Mouse (Mus musculus) liver, embryonic 12.5 days (tissue): ENCODE measurements around the gene Oasl1. TPM values are rescaled to one million over a fixed set of nuclear protein-coding genes. Genes with fewer than 3 reads are reported as not detected.

Experiments
- ATAC-seq: fragments of 200-750 bp; cut with Nextera tagmentation; 2 replicates; pipeline ENCODE4 v1.8.0; 2017; ENCODE audit warnings: moderate number of reproducible peaks, mild to moderate bottlenecking, moderate library complexity
- H3K27ac ChIP-seq: fragments of 300-500 bp; sonication (generic); 2 replicates; pipeline ENCODE4 v1.5.1; 2016; ENCODE audit warnings: mild to moderate bottlenecking
- H3K27me3 ChIP-seq: fragments of 300-500 bp; sonication (generic); replicated peaks from 2 replicates; pipeline ENCODE4 v1.6.1; 2016; ENCODE audit warnings: mild to moderate bottlenecking, moderate library complexity
- H3K36me3 ChIP-seq: fragments of 300-500 bp; sonication (generic); 2 replicates; pipeline ENCODE4 v1.6.1; 2016; ENCODE audit warnings: mild to moderate bottlenecking, moderate library complexity
- H3K4me1 ChIP-seq: fragments of 300-500 bp; sonication (generic); 2 replicates; pipeline ENCODE4 v1.6.1; 2016
- H3K4me2 ChIP-seq: fragments of 300-500 bp; sonication (generic); 2 replicates; pipeline ENCODE4 v1.6.1; 2016; ENCODE audit warnings: mild to moderate bottlenecking, moderate library complexity
- H3K4me3 ChIP-seq: fragments of 300-500 bp; sonication (generic); 2 replicates; pipeline ENCODE4 v1.5.1; 2016; ENCODE audit warnings: mild to moderate bottlenecking, moderate library complexity
- H3K9ac ChIP-seq: fragments of 300-500 bp; sonication (generic); 2 replicates; pipeline ENCODE4 v1.6.1; 2016; ENCODE audit warnings: mild to moderate bottlenecking, moderate library complexity
- H3K9me3 ChIP-seq: fragments of 300-500 bp; sonication (generic); replicated peaks from 2 replicates; pipeline ENCODE4 v1.6.1; 2016; ENCODE audit warnings: mild to moderate bottlenecking, moderate library complexity
- WGBS: fragments of 180-500 bp; shearing (Covaris S2); methylation state at CpG from one replicate; pipeline ENCODE4 v1.1.7; 2016; ENCODE audit not compliant: insufficient replicate concordance; 5-methylcytosine and 5-hydroxymethylcytosine counted together
- polyA plus RNA-seq: library from polyadenylated mRNA; unstranded; fragments of >200 nt; fragmentation: Nextera tagmentation; extraction: Ambion mirVana; gene quantifications from 2 replicates; pipeline ENCODE4 v1.2.1, GENCODE M21; 2016

Gene Oasl1
- polyA plus RNA-seq, 1 experiment from 2014 or later, result 0.30 TPM

DNA sequence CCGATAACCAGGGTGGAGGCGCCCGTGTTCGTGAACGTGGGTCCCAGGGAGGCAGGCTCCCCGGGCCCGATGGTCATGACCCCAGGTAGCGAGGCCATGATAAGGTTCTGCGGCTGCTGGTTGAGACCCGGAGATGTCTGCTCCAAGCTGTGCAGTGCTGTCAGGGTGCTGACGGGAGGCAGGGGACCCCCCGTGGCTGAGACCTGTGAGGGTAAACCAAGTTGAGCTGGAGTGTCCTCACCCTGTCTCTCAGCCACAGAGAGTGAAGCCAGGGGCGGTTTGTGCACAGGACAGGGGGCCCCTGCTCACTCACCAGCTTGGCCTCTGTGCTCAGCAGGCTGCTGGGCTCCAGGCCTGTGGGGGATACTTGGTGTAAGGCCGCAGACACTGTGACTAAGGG, 30.3 kb downstream of the Oasl1 start:
- H3K27ac ChIP-seq, result no peak overlapping the region
- H3K9ac ChIP-seq, result no peak overlapping the region
- no peak overlapping the region for H3K4me2 ChIP-seq
- ATAC-seq, result no peak
- 73% methylated on average over 14 of the region's 14 CpGs for WGBS
- H3K36me3 ChIP-seq, result peaks cover 24% of the 10 kb centered on the region
- no peak overlapping the region for H3K4me3 ChIP-seq
- peaks cover 8% of the 10 kb centered on the region; the same call in 1 of the 2 replicates for H3K27me3 ChIP-seq
- peaks cover 17% of the 10 kb centered on the region; the same call in 1 of the 2 replicates for H3K4me1 ChIP-seq
- H3K9me3 ChIP-seq, result no peaks in the 10 kb centered on the region

DNA sequence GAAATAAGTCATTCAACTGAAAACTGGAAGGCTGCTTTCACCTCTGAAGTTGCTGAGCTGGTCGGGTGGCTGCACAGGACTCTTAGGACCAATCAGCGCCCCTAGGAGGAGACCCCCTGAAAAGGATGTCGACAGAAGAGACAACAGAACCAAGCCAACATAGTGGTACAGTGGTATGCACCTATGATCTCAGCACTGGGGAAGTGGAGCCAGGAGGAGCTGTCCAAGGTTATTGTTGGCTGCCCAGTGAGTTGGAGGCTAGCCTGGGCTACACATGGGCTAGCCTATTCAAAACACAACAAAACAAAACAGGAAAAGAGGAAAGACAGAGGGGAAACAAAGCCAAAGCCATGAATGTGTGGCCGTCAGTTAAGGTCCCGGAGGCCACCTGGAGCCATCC, 35.0 kb downstream of the Oasl1 start:
- no peak overlapping the region for H3K9ac ChIP-seq
- no peaks in the 10 kb centered on the region for H3K9me3 ChIP-seq
- WGBS, result 68% methylated on average over 5 of the region's 5 CpGs
- H3K27ac ChIP-seq, result no peak overlapping the region
- H3K4me3 ChIP-seq, result no peak overlapping the region
- no peaks in the 10 kb centered on the region; the same call in 1 of the 2 replicates for H3K36me3 ChIP-seq
- H3K4me2 ChIP-seq, result no peak overlapping the region
- H3K27me3 ChIP-seq, result 0 out of 2 replicates have a peak, but pooled peaks cover 11% of the 10 kb centered on the region
- H3K4me1 ChIP-seq, result no peaks in the 10 kb centered on the region
- no peak for ATAC-seq

DNA sequence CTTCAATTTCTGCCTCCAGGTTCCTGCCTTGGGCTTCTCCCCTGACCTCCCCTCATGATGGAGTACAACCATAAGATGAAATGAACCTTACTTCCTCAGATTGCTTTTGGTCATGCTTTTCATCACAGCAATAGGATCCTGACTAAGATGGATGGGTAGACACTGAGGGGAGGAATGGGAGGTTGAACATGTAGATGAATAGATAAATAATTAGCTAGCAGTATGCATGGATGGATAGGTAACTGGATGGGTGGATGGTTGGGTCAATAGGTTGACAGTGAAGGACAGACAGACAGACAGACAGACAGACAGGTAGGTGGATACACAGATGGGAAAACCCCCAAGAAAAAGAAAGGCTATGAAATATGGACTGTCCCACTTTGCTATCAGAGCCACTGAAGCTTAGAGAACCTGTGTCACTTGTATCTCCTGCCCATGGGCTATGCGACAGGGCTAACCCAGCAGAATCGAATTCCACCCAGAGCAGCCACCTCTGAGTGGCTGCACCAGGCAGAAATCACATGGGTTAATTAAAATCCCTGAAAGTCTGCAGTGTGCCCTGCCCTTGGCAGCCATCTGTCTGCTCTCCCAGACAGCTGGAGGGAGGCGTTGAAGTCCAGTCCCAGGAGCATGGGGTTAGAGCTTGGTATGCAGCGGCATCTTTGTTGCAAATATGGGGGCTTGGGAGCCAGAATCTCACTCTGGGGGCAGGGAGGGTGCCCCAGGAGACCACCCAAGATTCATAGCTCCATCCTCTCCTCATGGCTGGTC, 38.7 kb downstream of the Oasl1 start:
- Histone ChIP-seq H3K36me3 (no peaks in the 10 kb centered on the region; the same call in 1 of the 2 replicates), H3K4me1 (peaks cover 31% of the 10 kb centered on the region), H3K4me2 (no peak overlapping the region), H3K27me3 (peaks cover 8% of the 10 kb centered on the region; the same call in 1 of the 2 replicates), H3K4me3 (no peak overlapping the region), H3K9ac (no peak overlapping the region), H3K9me3 (no peaks in the 10 kb centered on the region), H3K27ac (no peak overlapping the region)
- no peak for ATAC-seq
- WGBS, result 48% methylated on average over 4 of the region's 4 CpGs

DNA sequence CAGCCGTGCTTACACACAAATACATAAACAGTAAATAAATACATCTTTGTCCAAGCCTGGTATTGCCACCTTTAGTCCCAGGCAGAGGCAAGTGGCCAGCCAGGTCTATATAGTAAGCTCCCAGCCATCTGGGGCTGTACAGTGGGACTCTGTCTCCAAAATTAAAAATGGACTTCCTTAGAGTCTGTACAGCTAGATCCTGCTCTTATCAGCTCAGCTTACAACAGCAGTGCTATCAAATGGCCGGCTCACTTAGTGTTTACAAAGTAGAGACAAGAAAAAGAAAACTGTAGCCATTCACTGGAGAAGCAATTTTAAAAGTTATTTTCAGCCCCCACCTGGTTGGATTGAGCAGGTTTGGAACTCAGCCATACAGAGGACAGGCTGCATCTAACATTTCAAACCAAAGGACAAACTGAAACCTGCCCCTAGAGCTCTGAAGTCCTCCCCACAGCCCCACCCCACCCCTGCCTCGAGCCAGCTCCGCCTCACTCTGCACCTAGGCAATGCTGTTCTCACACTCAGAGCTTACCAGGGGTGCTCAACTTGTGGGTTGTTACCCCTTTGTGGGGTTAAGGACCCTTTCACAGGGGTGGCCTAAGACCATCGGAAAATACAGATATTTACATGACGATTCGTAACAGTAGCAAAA, 41.4 kb downstream of the Oasl1 start:
- Histone ChIP-seq H3K9me3 (no peaks in the 10 kb centered on the region), H3K4me1 (peaks cover 37% of the 10 kb centered on the region), H3K9ac (0 out of 2 replicates have a peak overlapping the region, but pooled peaks have one; percentile 13), H3K4me3 (peak overlapping the region; percentile 33), H3K36me3 (no peaks in the 10 kb centered on the region), H3K4me2 (peak overlapping the region; percentile 52), H3K27ac (peak overlapping the region; percentile 58), H3K27me3 (peaks cover 35% of the 10 kb centered on the region)
- WGBS, result 41% methylated on average over 7 of the region's 7 CpGs
- ATAC-seq, result peak; percentile 74; the same call in 1 of the 2 replicates

DNA sequence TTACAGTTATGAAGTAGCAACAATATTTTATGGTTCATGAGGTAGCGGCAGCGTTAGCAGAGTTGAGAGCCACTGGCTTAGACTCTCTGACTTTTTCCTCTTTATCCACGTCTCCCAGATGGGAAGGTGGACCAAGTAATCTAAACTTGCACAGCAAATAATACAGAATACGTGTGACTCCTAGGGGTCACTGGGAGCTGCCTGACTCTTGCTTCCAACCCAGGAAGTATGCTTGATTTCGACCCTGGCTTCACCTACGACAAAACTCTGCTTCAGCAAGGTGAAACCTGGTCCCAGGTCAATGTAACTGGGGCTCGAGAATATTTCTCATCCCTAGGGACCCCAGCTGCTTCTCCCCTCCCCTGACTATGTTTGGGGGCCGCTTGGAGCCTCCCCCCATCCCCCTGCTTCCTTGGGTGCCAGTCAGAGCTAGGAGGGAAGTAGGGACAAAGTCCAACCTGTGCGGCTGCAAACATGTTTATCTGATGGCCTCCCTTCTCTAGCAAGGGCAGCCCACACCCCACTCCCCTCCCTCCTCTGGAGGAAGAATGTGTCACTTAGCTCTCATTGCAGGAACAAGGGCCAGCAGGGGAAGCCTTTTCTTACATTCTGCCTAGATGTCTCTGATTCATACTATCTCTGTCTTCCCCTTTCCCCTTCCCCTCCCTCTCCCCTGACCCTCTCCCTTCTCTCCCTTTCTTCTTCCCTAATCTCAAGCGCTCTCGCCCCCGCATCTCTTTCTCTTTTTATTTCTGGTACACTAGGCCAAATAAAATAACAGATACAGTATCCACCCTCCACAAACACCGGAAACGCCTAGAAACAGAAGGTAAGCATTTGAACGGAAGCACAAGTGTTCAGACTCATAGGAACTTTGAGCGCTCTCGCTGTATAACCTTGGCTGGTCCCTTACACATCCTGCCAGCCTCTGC, 42.2 kb downstream of the Oasl1 start:
- no peak for ATAC-seq
- H3K4me2 ChIP-seq, result peak overlapping the region; percentile 52
- H3K27ac ChIP-seq, result peak overlapping the region; percentile 58
- H3K36me3 ChIP-seq, result no peaks in the 10 kb centered on the region
- WGBS, result 47% methylated on average over 17 of the region's 17 CpGs
- H3K9me3 ChIP-seq, result no peaks in the 10 kb centered on the region
- H3K4me3 ChIP-seq, result 0 out of 2 replicates have a peak overlapping the region, but pooled peaks have one; percentile 33
- H3K27me3 ChIP-seq, result peaks cover 42% of the 10 kb centered on the region
- H3K9ac ChIP-seq, result 0 out of 2 replicates have a peak overlapping the region, but pooled peaks have one; percentile 13
- peaks cover 37% of the 10 kb centered on the region for H3K4me1 ChIP-seq

DNA sequence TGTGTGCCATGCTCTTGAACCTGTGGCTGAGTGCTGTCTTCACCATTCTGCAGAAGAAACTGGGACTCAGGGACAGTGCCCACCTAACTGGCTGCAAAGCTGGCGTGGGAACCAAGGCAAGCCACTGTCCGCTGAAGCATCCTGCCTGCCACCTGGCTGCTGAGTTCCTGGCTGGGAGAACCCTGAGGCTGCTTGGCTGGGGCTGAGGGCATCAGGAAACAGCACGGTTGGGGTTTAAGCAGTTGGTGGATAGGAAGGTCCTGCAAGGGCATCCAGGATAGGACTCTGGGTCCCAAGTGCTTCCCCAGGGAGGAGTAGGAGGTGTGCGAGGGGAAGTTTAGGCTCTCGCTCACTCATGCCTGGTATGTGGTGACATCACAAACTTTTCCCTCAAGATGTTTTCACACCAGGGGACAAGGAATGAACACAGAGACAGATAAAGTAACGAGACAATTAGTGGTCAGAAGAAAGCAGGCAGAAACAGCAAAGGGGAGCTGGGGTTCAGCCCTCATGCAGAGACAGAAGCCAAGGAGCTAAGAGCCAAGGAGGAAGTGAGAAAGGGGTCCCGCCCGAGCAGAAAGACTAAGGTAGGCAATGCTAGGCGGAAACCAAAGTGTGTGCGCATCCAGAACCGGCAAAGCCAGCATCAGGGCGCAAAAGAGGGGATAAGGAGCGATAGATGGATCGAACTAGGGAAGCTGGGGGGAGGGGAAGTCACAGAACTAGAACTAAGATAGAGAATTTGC, 44.7 kb downstream of the Oasl1 start:
- H3K27ac ChIP-seq, result no peak overlapping the region
- peak overlapping the region; percentile 39; the same call in 1 of the 2 replicates for H3K4me2 ChIP-seq

DNA sequence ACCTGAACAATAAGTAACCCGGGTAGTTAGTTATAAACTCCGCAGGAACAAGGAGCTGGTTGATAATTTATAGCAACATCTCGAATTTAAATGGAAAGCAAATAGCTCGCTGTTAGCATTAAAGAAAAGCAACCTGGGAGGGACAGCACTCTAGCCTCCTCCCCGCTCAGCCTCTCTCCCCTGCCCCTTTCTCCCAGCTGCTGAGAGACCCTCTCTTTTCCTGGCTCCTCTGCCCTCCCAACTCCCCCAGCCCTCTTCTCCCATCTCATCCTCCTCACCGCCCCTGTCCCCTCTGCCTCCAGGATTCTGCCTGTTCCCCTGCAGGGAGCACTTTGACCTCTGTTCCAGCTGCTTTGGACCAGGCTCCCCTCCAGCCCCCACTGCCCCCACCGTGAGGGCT, 45.6 kb downstream of the Oasl1 start:
- ATAC-seq, result no peak
- Histone ChIP-seq H3K9me3 (no peaks in the 10 kb centered on the region), H3K27me3 (peaks cover 38% of the 10 kb centered on the region), H3K27ac (peak overlapping the region; percentile 48; the same call in 1 of the 2 replicates), H3K4me1 (peaks cover 35% of the 10 kb centered on the region), H3K4me2 (peak overlapping the region; percentile 39), H3K36me3 (no peaks in the 10 kb centered on the region), H3K4me3 (peak overlapping the region; percentile 35), H3K9ac (peak overlapping the region; percentile 18; the same call in 1 of the 2 replicates)
- 26% methylated on average over 7 of the region's 7 CpGs for WGBS

More for the DNA sequence above, 44.7 kb downstream of the Oasl1 start:
- H3K36me3 ChIP-seq, result no peaks in the 10 kb centered on the region
- H3K9me3 ChIP-seq, result no peaks in the 10 kb centered on the region
- no peak for ATAC-seq
- 20% methylated on average over 14 of the region's 14 CpGs for WGBS
- no peak overlapping the region for H3K4me3 ChIP-seq
- H3K4me1 ChIP-seq, result peaks cover 37% of the 10 kb centered on the region
- H3K27me3 ChIP-seq, result peaks cover 38% of the 10 kb centered on the region
- no peak overlapping the region for H3K9ac ChIP-seq

DNA sequence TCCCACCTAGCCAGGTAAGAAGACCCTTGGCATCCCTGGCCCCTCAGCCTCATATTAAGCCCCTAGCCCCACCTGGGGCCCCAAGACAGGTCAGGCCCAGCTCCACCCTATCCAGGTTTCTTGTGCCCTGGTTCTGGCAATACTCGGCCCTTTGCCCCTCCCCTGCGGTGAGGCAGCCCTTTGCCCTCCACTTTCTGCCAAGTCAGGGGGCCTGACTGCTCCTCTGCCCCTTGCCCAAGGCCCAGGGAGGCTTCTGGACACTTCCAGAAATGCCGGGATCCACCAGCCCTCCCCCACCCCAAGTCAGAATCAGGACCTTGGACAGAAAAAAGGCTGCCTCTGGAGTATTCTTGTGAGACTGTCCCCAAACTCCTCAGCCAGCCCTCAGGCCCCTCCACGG, 46.0 kb downstream of the Oasl1 start:
- no peaks in the 10 kb centered on the region for H3K9me3 ChIP-seq
- peak overlapping the region; percentile 18; the same call in 1 of the 2 replicates for H3K9ac ChIP-seq
- 24% methylated on average over 4 of the region's 4 CpGs for WGBS
- H3K27me3 ChIP-seq, result peaks cover 38% of the 10 kb centered on the region
- no peak for ATAC-seq
- H3K36me3 ChIP-seq, result no peaks in the 10 kb centered on the region
- H3K4me1 ChIP-seq, result peaks cover 31% of the 10 kb centered on the region
- H3K27ac ChIP-seq, result peak overlapping the region; percentile 48; the same call in 1 of the 2 replicates
- H3K4me3 ChIP-seq, result peak overlapping the region; percentile 35
- peak overlapping the region; percentile 39 for H3K4me2 ChIP-seq

DNA sequence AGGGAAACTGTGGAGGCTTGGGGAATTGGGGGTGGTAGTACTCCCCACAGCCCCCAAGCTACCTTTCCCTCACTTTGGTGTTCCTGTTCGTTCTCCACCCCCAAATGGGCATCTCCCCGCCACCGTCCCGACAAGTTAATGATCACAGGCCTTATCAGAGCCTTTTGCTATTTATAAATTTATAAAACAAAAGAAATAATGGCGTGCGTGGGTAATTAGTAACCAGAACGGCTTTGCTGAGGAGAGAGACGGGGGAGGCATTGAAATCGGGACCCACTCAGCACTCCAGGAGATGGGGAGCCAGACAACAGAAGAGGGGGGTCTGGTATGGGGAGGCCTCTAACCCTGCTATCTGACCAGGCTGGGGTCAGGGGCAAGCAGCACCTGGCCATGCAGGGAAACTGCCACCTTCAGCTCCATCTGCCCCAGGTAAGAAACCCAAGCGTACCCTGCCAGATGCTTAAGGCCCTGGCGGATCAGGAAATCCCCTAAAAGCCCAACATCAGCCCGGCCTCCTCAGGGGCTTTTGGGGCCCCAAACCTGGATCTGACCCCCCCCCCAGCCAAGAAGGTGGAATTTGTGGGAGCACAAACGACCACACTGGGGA, 46.7 kb downstream of the Oasl1 start:
- no peaks in the 10 kb centered on the region for H3K9me3 ChIP-seq
- WGBS, result 50% methylated on average over 13 of the region's 13 CpGs
- peak overlapping the region; percentile 39 for H3K4me2 ChIP-seq
- H3K4me3 ChIP-seq, result peak overlapping the region; percentile 35
- H3K9ac ChIP-seq, result peak overlapping the region; percentile 51; the same call in 1 of the 2 replicates
- H3K27ac ChIP-seq, result peak overlapping the region; percentile 55
- peaks cover 25% of the 10 kb centered on the region for H3K4me1 ChIP-seq
- no peaks in the 10 kb centered on the region for H3K36me3 ChIP-seq
- no peak for ATAC-seq
- H3K27me3 ChIP-seq, result peaks cover 38% of the 10 kb centered on the region

DNA sequence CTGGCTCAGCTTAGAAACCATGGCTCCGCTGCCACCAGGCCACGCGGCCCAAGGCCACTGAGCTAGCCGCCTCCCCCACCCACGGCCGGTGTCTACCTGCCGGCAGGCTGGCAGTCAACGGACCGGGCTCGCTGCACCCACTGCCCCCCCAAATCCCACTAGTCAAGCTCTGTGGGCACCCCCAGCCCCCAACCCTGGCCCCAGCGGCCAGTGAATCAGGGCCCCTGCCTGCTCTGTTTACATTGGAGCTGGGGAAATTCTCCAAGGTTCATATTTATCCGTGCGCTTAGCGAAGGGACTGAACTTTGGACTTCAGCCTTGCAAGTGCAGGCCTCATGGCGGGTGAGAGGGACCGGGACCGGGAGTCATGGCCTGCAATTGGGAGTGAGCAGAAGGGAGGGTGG, 47.8 kb downstream of the Oasl1 start, which contains the start of gene Hnf1a:
Gene Hnf1a, minus strand, starts transcription at position 271 of the 404 bp plus-strand sequence.
- H3K9ac ChIP-seq, result peak within 1 kb of the TSS; percentile 51
- ATAC-seq, result peak; percentile 25; the same call in 1 of the 2 replicates
- H3K27ac ChIP-seq, result peak within 1 kb of the TSS; percentile 55
- H3K36me3 ChIP-seq, result no peaks in the 10 kb centered on the region
- WGBS, result 71% methylated on average over 17 of the region's 17 CpGs
- H3K27me3 ChIP-seq, result peaks cover 38% of the 10 kb centered on the region
- H3K4me1 ChIP-seq, result peaks cover 14% of the 10 kb centered on the region
- H3K4me3 ChIP-seq, result peak within 1 kb of the TSS; percentile 35
- H3K4me2 ChIP-seq, result peak within 1 kb of the TSS; percentile 39
- H3K9me3 ChIP-seq, result no peaks in the 10 kb centered on the region
